Mouse (Mus musculus) testis, adult 2 months (tissue): Measurements from ENCODE around the gene Hectd4.
A peak's percentile ranks its signal among the peaks of the same experiment; 100 is the strongest.

Experiments
- CTCF ChIP-seq: fragments of 200-500 bp; IDR thresholded peaks from 2 replicates; pipeline ENCODE4 v1.5.1; 2012; ENCODE audit warnings: low read depth, mild to moderate bottlenecking, inconsistent platforms, low read length, moderate library complexity; ENCODE audit not compliant: control insufficient read depth, insufficient read depth, insufficient replicate concordance
- POLR2A ChIP-seq: fragments of 200-500 bp; IDR thresholded peaks from 2 replicates; pipeline ENCODE4 v1.6.1; 2012; ENCODE audit warnings: low read depth, mild to moderate bottlenecking, inconsistent platforms, low read length, moderate library complexity; ENCODE audit not compliant: control insufficient read depth

DNA sequence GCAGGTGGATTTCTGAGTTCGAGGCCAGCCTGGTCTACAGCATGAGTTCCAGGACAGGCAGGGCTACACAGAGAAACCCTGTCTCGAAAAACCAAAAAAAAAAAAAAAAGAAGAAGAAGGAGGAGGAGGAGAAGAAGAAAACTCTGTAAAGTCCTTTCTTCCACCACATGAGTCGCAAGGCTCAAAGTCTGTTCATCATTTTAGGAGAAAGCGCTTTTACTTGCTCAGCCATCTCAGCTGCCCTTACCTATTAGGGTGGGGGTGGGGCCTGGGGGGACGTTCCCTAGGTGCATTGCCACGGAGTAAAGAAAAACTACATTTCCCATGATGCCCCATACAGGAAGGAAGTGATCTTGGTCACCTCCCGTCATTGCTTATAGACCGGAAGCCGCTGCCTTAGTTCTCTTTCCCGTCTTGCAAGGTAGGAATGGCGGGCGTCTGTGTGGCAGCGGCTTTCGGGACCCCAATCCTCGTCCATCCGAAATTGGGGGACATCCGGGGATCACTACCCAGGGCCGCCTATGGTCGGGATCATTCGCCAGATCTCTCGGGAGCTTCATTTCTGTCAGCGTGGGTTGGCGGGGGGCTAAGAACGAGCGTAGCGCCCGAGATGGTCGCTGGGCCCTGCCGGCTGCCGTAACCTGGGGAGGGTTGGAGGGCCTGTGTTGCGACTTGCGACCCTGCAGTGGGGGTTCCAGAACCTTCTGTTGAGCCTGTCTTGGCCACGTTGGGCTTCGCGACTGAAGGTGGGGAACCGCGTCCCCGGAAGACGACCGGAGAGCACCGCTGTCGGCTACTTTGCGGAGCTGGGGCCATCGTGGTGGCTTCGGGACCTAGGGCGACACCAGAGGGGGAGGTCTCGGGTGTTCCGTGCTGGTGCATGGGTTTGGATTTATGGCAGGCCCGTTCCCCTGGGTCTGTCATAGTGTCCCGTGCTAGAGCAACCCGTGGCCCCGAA is 15.6 kb upstream of the Hectd4 start, which contains the start of gene Rpl6:
- TF ChIP-seq POLR2A (peak; percentile 83; the same call in 1 of the 2 replicates), CTCF (no peak)
